Comparison of ENCODE assay signal across 20 mouse cellular contexts in the genomic region with DNA sequence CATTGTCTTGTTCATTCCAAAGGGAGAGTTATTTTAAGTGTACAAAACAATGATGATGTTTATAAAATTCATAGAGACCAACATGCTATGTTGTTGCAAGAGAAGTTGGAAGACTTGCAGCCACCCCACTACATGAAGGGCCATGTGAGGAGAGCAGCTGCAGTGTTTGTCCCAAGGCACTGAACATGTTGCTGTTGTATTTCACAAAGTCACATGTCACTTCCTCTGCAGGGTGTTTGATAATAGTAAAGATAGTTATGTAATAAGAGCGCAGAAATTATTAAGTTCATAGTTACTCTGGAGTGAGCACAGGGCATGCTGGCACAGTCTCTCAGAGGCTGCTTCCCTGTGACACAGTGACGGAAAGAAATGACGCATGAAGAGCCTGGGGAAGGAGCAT.
"Had no signal": no experiment of that assay in that cellular context is flagged by ENCODE, and none has a peak within 500 bp of the region (broad histone marks: within the 10 kb centered on the region; RNA-seq: fewer than 3 reads in every experiment).

No protein-coding gene starts in this region.

- ATAC-seq: forebrain, embryonic 13.5 days; forebrain, embryonic 14.5 days; forebrain, embryonic 15.5 days; forebrain, embryonic 16.5 days; forebrain, postnatal 0 days had no signal

- DNase-seq: cerebellum, adult 8-10 months; cerebellum, adult 9-10 months; cerebellum, adult 9-11 months; cerebellum, postnatal 10 days; cerebellum, postnatal 25 days; cerebellum, postnatal 36 days; embryo, embryonic 11 days; forebrain, postnatal 0 days; gastrocnemius, adult 2 months; gastrocnemius, postnatal 10 days; gastrocnemius, postnatal 14 days; gastrocnemius, postnatal 25 days; gastrocnemius, postnatal 36 days; heart, adult 11 months; heart, adult 18-20 months; heart, adult 2 months had no signal
